Mouse (Mus musculus) cerebellum, adult 2 months (tissue): ENCODE measurements around the gene Actg1.

ENCODE experiments used
- CTCF ChIP-seq: fragments of 200-500 bp; IDR thresholded peaks from 2 replicates; pipeline ENCODE4 v1.5.1; 2011; ENCODE audit warnings: low read depth, mild to moderate bottlenecking, control low read depth, low read length, moderate library complexity, borderline replicate concordance; ENCODE audit not compliant: insufficient read depth
- POLR2A ChIP-seq: fragments of 200-500 bp; IDR thresholded peaks from 2 replicates; pipeline ENCODE4 v1.6.1; 2011; ENCODE audit warnings: low read length, control low read depth, borderline replicate concordance; ENCODE audit not compliant: insufficient read depth

DNA sequence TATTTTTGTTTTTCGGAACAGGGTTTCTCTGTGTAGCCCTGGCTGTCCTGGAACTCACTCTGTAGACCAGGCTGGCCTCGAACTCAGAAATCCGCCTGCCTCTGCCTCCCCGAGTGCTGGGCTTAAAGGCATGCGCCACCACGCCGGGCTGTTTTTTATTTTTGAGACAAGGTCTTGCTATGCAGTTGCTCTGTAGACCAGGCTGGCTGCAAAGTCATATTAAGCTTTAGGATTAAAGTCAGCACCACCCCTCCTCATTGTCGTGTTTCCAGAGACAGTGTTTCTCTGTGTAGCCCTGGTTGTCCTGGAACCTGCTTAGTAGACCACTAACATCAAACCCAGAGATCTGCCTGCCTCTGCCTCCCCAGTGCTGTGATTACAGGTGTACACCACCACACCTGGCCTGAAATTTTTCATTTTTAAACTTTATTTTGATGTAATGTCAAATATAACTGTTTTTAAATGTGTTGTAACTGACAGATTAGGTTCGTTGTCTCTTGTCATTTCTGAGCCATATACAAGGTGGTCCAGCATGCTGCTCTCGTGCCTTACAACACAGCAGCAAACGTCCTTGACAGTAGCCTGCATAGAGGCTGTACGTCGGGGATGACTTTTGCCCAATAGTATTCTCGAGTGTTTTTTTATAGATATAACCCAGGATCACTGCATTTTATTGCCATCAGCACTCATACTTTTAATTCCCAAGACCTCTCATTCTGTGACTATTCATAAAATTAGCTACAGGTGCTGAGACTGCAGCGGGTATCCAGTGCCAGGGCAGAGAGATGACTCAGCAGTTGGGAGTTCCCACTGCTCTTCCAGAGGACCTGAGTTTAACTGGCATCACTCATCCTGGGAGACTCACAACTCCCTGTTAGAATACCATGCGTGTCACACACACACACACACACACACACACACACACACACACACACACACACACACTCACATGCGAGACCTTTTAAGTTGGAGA lies 6.2 kb upstream of the Actg1 start:
- TF ChIP-seq CTCF (no peak), POLR2A (no peak)
